Mouse (Mus musculus): ENCODE data around the gene Sema3a.

GRCm38 (mm10) chr5:13509163-13509562 is 383.9 kb downstream of the Sema3a start:
- TF ChIP-seq GATA1 (IDR thresholded peaks at IDR 0.05; ENCODE audit: borderline replicate concordance, low read length) = no peak
- TF ChIP-seq FLI1 (IDR thresholded peaks at IDR 0.05; ENCODE audit: low read length) = no peak
